Mouse (Mus musculus): ENCODE measurements around the gene Arl15. TPM values are rescaled to one million over a fixed set of nuclear protein-coding genes. Genes with fewer than 3 reads are reported as not detected.
A peak's percentile ranks its signal among the peaks of the same experiment; 100 is the strongest.
"Not testable (repeated sequence)": the region's sequence is repeated elsewhere in the genome, so short reads cannot be mapped to it uniquely, and the experiment has no call there.

Gene Arl15
- polyA plus RNA-seq, 1 experiment from 2014 or later: 16.3 TPM

DNA sequence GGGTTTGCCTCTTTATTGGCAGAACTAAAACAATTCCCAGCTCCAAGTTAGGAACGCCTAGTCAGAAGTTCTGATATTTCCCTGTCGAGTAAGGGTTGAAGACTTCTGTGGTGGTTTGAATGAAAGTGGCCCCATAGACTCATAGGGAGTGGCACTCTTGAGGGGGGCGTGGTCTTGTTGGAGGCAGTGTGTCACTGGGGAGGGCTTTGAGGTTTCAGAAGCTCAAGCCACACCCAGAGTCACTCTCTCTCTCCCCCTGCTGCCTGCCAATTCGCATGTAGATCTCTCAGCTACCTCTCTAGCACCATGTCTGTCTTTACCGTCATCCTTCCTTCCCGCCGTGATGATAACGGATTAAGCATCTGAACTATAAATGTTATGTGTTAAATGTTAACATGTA, 19.5 kb upstream of the Arl15 start:
- no peak overlapping the region for H3K4me3 ChIP-seq (replicated peaks)
- no peak for ATAC-seq (ENCODE audit: low FRiP score)
- 88% methylated on average over 8 of the region's 8 CpGs for WGBS
- H3K27me3 ChIP-seq (replicated peaks): no peaks in the 10 kb centered on the region
- no peak overlapping the region for H3K4me2 ChIP-seq
- H3K9me3 ChIP-seq (replicated peaks): no peaks in the 10 kb centered on the region
- H3K36me3 ChIP-seq: no peaks in the 10 kb centered on the region
- no peaks in the 10 kb centered on the region for H3K4me1 ChIP-seq
- H3K9ac ChIP-seq (replicated peaks): no peak overlapping the region
- H3K27ac ChIP-seq (replicated peaks): peak overlapping the region; percentile 41; the same call in 1 of the 2 replicates

DNA sequence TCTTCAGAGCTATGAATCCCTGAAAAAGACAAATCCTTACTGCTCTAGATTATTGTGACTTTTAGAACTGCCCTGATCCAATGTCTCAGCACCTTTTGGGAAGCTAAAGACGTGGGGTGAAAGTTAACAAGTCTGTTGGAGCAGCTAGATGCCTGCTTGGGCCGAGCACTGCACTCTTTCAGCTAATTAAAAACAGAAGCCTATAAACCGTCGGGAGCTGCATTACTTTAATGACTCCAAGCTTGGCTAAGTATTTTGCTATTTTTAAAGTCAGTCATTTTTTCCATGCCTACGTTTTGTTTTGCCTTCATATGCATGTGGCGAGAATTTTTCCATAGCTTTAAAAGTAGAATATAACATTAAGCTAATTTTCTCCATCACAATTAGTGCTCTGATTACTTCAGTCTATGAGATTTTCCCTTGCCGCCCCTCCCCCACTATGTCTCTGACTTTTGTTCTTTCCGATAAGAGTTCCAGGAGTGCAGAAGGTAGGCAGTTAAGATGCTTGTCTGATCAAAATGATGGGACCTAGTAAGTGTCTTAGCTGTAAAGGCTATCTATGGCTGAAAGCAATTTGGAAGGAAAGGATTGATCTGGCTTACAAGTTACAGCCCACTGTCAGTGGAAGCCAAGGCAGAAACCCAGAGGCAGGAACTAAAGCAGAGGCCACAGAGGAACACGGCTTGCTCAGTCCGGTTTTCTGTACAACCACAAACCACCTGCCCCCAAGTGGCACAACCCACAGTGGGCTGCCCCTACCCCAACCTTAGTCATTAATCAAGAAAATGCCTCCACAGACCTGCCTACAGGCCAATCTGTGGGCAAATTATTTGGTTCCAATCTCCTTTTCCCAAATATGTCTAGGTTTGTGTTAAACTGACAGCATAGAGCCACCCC, 18.8 kb upstream of the Arl15 start:
- no peaks in the 10 kb centered on the region for H3K27me3 ChIP-seq (replicated peaks)
- H3K36me3 ChIP-seq: no peaks in the 10 kb centered on the region
- H3K9me3 ChIP-seq (replicated peaks): no peaks in the 10 kb centered on the region
- WGBS: 68% methylated on average over 10 of the region's 10 CpGs
- ATAC-seq (ENCODE audit: low FRiP score): no peak
- H3K4me1 ChIP-seq: no peaks in the 10 kb centered on the region
- H3K4me3 ChIP-seq (replicated peaks): no peak overlapping the region
- H3K27ac ChIP-seq (replicated peaks): peak overlapping the region; percentile 41; the same call in 1 of the 2 replicates
- H3K4me2 ChIP-seq: no peak overlapping the region
- no peak overlapping the region for H3K9ac ChIP-seq (replicated peaks)

DNA sequence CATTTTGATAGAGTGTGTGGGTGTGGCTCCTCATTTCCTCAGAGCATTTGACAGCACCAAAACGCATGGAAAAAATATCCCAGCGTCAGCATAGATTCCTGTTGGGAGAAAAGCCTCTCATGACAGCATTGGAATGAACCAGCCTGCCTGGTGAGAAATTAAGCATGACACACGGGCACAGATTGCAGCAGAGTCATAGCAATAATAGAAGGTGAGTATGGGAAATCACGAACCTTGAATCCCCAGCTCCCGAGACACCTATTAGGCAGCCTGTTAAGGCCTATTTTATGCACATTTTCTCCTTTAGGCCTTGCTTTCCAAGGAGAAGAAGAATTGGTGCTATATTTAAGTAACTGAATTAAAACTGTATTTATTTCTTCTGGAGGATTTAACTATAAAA, 8.5 kb upstream of the Arl15 start:
- Histone ChIP-seq H3K4me1 (0 out of 2 replicates have a peak, but pooled peaks cover 3% of the 10 kb centered on the region), H3K9me3 (replicated peaks) (no peaks in the 10 kb centered on the region), H3K27me3 (replicated peaks) (no peaks in the 10 kb centered on the region), H3K4me2 (no peak overlapping the region), H3K36me3 (no peaks in the 10 kb centered on the region), H3K9ac (replicated peaks) (no peak overlapping the region), H3K4me3 (replicated peaks) (no peak overlapping the region), H3K27ac (replicated peaks) (no peak overlapping the region; the same call in 1 of the 2 replicates)
- ATAC-seq (ENCODE audit: low FRiP score): 0 out of 2 replicates have a peak, but pooled peaks have one; percentile 57
- WGBS: 47% methylated on average over 5 of the region's 5 CpGs

DNA sequence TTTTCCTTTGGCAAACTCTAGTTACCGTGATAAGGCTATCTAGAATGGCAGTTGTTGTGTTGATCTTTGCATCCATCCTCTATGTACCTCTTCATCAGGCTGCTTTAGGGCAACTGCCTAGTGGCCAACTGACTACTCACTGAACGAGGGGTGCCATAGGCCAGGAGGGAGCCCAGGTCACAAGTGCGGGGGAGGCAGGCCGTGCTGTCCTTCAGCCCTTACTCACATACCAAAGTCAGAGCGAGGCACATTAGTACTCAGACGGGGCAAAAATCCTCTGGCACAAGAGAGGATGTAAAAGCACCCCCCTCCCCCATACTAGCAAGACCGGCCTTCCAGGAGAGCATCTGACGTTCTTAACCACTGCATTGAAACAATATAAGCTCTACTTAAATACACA, 7.2 kb upstream of the Arl15 start:
- Histone ChIP-seq H3K27ac (replicated peaks) (no peak overlapping the region), H3K9me3 (replicated peaks) (no peaks in the 10 kb centered on the region), H3K4me1 (0 out of 2 replicates have a peak, but pooled peaks cover 3% of the 10 kb centered on the region), H3K9ac (replicated peaks) (no peak overlapping the region), H3K4me3 (replicated peaks) (no peak overlapping the region), H3K27me3 (replicated peaks) (no peaks in the 10 kb centered on the region), H3K36me3 (no peaks in the 10 kb centered on the region), H3K4me2 (no peak overlapping the region)
- ATAC-seq (ENCODE audit: low FRiP score): no peak
- WGBS: 84% methylated on average over 8 of the region's 8 CpGs

DNA sequence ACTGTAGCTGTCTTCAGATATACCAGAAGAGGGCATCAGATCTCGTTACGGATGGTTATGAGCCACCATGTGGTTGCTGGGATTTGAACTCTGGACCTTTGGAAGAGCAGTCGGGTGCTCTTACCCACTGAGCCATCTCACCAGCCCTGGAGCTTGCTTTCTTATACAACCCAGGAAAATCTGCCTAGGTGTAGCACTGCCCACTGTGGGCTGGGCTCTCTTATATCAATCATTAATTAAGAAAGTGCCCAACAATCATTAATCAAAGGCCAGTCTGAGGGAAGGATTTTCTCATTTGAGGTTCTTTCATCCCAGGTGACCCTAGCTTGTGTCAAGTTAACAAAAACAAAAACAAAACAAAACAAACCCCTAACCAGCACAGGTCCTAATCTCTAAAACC, 4.3 kb upstream of the Arl15 start:
- H3K4me1 ChIP-seq; H3K4me3 ChIP-seq (replicated peaks); ATAC-seq (ENCODE audit: low FRiP score); H3K9ac ChIP-seq (replicated peaks); H3K27ac ChIP-seq (replicated peaks); H3K9me3 ChIP-seq (replicated peaks); H3K36me3 ChIP-seq; H3K27me3 ChIP-seq (replicated peaks); H3K4me2 ChIP-seq: not testable (repeated sequence)
- 100% methylated on average over 1 of the region's 3 CpGs for WGBS

DNA sequence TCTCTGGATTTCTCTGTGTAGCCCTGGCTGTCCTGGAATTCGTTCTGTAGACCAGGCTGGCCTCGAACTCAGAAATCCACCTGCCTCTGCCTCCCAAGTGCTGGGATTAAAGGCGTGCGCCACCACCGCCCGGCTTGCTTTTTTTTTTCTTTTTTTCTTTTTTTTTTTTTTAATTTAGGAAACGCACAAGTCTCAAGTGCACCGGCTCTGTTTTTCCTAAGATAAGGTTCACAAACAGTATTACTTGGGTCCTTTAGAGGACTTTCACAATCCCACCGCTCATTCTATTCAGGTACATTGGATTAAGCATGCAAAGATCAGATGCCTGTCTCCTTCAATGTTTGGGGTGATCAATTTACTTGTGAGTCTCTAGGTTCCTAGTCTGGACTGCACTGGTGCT, 668 bp upstream of the Arl15 start:
- H3K9ac ChIP-seq (replicated peaks): peak overlapping the region; percentile 85
- no peaks in the 10 kb centered on the region for H3K9me3 ChIP-seq (replicated peaks)
- no peaks in the 10 kb centered on the region for H3K27me3 ChIP-seq (replicated peaks)
- peak overlapping the region; percentile 86 for H3K4me3 ChIP-seq (replicated peaks)
- no peak for ATAC-seq (ENCODE audit: low FRiP score)
- peaks cover 24% of the 10 kb centered on the region for H3K4me1 ChIP-seq
- no peaks in the 10 kb centered on the region for H3K36me3 ChIP-seq
- H3K4me2 ChIP-seq: peak overlapping the region; percentile 76
- peak overlapping the region; percentile 96 for H3K27ac ChIP-seq (replicated peaks)
- 80% methylated on average over 9 of the region's 9 CpGs for WGBS

DNA sequence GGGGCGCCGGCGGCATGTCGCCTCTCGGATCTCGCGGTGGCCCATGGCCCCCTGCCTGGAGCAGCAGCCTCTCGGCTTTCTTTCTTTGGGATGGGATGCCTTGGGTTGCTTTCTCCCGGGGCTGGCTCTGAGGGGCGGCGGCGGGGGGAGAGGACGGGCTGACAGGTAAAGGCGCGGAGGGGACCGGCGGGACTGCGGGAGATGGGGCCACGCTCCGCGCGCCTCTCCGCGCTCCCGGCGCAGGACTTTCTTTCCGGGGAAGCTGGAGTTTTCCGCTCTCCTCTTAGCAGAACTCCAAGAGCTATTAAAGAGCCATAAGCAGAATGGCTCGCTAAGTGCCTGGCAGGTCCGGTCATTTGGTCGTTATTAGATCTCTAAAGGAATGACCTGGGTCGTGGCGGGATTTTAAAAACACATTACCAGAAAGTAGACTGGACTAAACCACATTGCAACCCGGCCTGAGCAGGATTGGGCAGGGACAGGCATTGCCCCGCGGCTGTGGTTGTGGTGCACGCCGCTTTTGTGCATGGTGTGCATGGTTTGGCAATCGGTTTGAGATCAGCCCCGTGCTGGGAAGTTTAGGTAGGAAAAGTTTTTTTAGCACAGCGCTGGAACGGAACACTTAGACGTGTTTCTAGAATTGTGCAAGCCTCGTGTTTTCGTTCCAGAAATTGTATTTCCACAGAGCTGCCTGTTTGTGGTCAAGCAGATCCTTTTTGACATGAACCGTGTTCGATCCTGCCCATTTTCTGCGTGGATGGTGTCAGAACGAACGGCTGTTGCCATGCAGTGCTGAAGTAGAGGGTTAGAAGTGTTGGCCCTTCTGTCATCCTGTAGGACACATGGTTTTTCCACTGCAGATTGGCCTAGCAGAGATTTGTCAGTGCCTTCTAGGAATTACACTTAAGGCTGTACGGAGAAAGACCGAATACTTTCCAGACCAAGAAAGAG, 675 bp downstream of the Arl15 start:
- Histone ChIP-seq H3K36me3 (no peaks in the 10 kb centered on the region), H3K27me3 (replicated peaks) (no peaks in the 10 kb centered on the region), H3K4me2 (peak overlapping the region; percentile 76), H3K27ac (replicated peaks) (peak overlapping the region; percentile 96), H3K9me3 (replicated peaks) (no peaks in the 10 kb centered on the region), H3K4me3 (replicated peaks) (peak overlapping the region; percentile 86), H3K4me1 (peaks cover 24% of the 10 kb centered on the region), H3K9ac (replicated peaks) (peak overlapping the region; percentile 95)
- 2% methylated on average over 52 of the region's 52 CpGs for WGBS
- peak; percentile 70 for ATAC-seq (ENCODE audit: low FRiP score)

DNA sequence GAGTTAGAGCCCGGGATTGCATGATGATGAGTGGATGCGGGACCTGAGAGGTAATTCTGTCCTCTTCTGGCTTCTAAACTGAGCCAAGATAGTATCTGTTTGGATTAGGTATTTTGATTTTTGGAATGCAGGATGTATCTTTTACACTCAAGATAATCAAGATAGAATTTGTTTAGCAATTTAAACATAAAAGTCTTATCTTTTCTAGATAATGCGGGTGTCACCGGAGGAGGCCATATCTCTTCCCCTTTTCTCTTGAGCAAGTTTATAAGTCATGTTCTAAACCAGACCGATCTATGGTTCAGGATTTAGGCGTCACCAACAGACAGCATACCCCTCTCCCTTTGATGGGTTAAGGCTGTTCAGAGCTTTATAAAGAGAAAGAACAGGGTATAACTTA, 3.1 kb downstream of the Arl15 start:
- Histone ChIP-seq H3K4me1 (peaks cover 24% of the 10 kb centered on the region), H3K27me3 (replicated peaks) (no peaks in the 10 kb centered on the region), H3K4me2 (peak overlapping the region; percentile 76), H3K27ac (replicated peaks) (no peak overlapping the region), H3K4me3 (replicated peaks) (no peak overlapping the region), H3K9me3 (replicated peaks) (no peaks in the 10 kb centered on the region), H3K9ac (replicated peaks) (no peak overlapping the region), H3K36me3 (no peaks in the 10 kb centered on the region)
- WGBS: 90% methylated on average over 6 of the region's 6 CpGs
- ATAC-seq (ENCODE audit: low FRiP score): no peak

DNA sequence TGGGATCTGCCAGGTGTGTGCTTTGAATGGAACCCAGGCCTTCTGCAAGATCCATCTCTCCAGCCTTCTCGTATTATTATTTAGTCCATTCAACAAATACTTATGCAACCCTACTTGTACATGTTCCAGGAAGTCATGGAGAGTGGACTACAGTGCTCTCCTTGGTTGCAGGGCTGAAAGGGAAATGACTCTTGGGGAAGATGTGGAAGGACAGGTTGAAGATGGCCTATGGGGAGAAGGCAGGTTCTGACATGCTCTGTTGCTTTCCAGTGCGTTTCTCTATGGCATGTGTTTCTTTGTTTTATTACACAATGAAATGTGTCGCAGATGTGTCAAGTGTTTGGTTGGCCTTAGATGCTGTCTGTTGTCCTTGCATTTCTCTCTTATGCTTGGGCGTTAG, 5.1 kb downstream of the Arl15 start:
- Histone ChIP-seq H3K4me3 (replicated peaks) (no peak overlapping the region), H3K4me1 (peaks cover 24% of the 10 kb centered on the region), H3K27me3 (replicated peaks) (no peaks in the 10 kb centered on the region), H3K27ac (replicated peaks) (no peak overlapping the region), H3K9me3 (replicated peaks) (no peaks in the 10 kb centered on the region), H3K36me3 (no peaks in the 10 kb centered on the region), H3K4me2 (no peak overlapping the region), H3K9ac (replicated peaks) (no peak overlapping the region)
- WGBS: 81% methylated on average over 4 of the region's 4 CpGs
- ATAC-seq (ENCODE audit: low FRiP score): no peak

DNA sequence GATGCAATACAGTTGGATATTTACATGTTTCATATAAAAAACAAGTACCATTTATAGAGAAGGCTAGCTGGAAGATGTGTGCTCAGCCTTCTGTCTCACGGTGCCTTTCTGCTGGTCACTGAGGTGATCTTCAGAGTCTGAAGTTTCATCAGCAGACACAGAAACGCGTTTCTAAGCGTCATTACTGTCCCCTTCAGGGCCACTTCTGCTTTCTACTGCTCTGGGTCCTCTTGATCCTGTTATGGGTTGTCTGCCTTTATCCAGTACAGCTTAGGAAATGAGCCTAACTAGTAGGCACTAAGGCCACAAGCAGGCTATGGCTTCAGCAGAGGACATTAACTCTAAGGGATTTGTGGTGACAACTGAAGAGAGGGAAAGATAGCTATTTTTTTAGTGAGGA, 5.9 kb downstream of the Arl15 start:
- H3K9ac ChIP-seq (replicated peaks): no peak overlapping the region
- no peaks in the 10 kb centered on the region for H3K9me3 ChIP-seq (replicated peaks)
- ATAC-seq (ENCODE audit: low FRiP score): no peak
- H3K4me3 ChIP-seq (replicated peaks): no peak overlapping the region
- WGBS: 90% methylated on average over 4 of the region's 4 CpGs
- no peak overlapping the region for H3K4me2 ChIP-seq
- no peaks in the 10 kb centered on the region for H3K27me3 ChIP-seq (replicated peaks)
- no peaks in the 10 kb centered on the region for H3K36me3 ChIP-seq
- peaks cover 20% of the 10 kb centered on the region for H3K4me1 ChIP-seq
- H3K27ac ChIP-seq (replicated peaks): no peak overlapping the region

DNA sequence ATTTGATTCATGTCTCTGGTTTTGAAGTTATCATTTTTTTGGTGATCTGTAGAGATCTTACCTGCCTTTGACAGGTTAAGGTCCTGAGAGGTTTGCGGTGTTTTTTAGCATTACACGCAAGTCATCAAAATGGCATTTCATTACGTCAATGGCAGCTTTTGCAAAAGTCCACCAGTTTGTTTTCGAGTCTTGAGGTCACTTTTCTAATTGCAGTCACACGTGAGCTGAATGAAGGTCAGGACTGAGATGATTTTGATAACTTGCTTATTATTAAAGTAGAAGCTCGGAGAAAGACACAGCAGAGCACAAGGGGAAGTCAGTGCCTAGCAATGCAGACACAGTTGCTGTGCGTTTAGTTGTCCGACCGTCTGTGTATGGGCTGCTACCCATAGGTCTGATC, 8.3 kb downstream of the Arl15 start:
- H3K27me3 ChIP-seq (replicated peaks): no peaks in the 10 kb centered on the region
- H3K4me1 ChIP-seq: no peaks in the 10 kb centered on the region
- 90% methylated on average over 9 of the region's 9 CpGs for WGBS
- H3K9ac ChIP-seq (replicated peaks): no peak overlapping the region
- no peaks in the 10 kb centered on the region for H3K36me3 ChIP-seq
- no peak overlapping the region for H3K27ac ChIP-seq (replicated peaks)
- no peak overlapping the region for H3K4me3 ChIP-seq (replicated peaks)
- ATAC-seq (ENCODE audit: low FRiP score): no peak
- H3K9me3 ChIP-seq (replicated peaks): no peaks in the 10 kb centered on the region
- H3K4me2 ChIP-seq: no peak overlapping the region

Data from neural tube, embryonic 15.5 days (tissue).